Mouse (Mus musculus): ENCODE results near the gene Ccdc170.

DNA sequence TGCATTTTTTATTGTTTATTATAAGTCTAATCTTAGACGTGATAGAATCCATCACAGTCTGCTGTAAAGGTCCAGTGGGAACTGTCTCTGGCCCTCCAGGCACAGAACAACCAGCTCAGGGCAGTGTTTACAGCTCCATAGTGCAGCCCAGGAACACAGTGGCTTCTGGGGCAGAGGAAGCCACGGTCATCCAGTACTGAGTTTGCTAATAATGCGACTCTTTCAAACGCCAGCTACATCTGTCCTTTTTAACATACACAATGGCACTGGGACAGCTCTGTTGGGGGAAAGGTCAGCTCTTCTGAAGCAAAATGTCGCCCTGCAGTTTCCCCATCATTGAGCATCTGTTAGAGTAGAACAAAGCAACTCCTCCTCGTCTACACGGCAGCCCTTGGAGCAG, 45.7 kb downstream of the Ccdc170 start:
- no peak for TF ChIP-seq USF1 (IDR thresholded peaks at IDR 0.05; ENCODE audit: low read depth)
- TF ChIP-seq POLR2A (IDR thresholded peaks at IDR 0.05; ENCODE audit: insufficient read length, low read depth): no peak
- no peak for TF ChIP-seq MYOG (IDR thresholded peaks at IDR 0.05; ENCODE audit: control insufficient read depth in 1 of 3, insufficient read depth in 1 of 3, insufficient read length in 2 of 3, low read depth in 2 of 3)
- no peak for TF ChIP-seq TCF3 (IDR thresholded peaks at IDR 0.05; ENCODE audit: insufficient read length, low read depth)
- no peak for TF ChIP-seq TCF12 (IDR thresholded peaks at IDR 0.05; ENCODE audit: insufficient read depth, poor library complexity, severe bottlenecking)
- no peak for TF ChIP-seq POLR2AphosphoS2 (IDR thresholded peaks at IDR 0.05; ENCODE audit: insufficient read length, low read depth)
- no peak for TF ChIP-seq MAX (IDR thresholded peaks at IDR 0.05; ENCODE audit: low read depth)

Data from myocyte (in vitro differentiated cells).